In the genomic region with DNA sequence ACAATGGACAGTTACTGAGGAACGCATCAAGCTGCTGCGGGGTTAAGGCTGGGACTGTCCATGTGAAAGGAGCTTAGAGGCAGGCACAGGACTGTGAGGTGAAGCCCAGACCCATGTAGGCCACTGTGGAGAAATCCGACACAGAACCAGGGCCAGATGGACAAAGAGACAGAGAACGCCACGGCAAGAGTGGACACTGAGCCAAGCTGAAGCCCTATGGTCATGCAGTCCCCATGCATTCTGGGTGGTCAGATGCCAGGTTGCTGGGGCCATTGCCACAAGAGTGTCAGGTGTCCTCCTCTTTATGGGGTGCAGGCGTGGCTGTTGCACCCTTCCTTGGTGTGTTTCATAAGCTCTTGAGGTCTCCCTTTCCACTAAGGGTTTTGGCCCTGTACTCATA, we compare ENCODE assay signal across 13 mouse cellular contexts. TPM values are rescaled to one million over a fixed set of nuclear protein-coding genes. Genes with fewer than 3 reads are reported as not detected.
DNase-seq lines count a peak whose midpoint lies in the region; ATAC-seq and TF ChIP-seq lines count a peak whose summit lies in the region.
"Had no signal": no experiment of that assay in that cellular context is flagged by ENCODE, and none has a peak within 500 bp of the region (broad histone marks: within the 10 kb centered on the region; RNA-seq: fewer than 3 reads in every experiment).

No protein-coding gene starts in this region.

- peaks cover 9% of the 10 kb centered on the region for H3K4me1 ChIP-seq in liver, postnatal 0 days (ENCODE audit: insufficient read depth)
- H3K4me1 ChIP-seq in liver, embryonic 12.5 days = peaks cover 32% of the 10 kb centered on the region
- peaks cover 25% of the 10 kb centered on the region for H3K4me1 ChIP-seq in cerebellum, adult 2 months (ENCODE audit: control insufficient read depth, insufficient read depth, low read length)
- peaks cover 70% of the 10 kb centered on the region for H3K4me1 ChIP-seq in forebrain, embryonic 13.5 days
- H3K4me1 ChIP-seq in midbrain, embryonic 13.5 days (replicated peaks) = peaks cover 61% of the 10 kb centered on the region

- TF ChIP-seq POLR2A in cerebellum, adult 2 months (IDR thresholded peaks at IDR 0.05; ENCODE audit: borderline replicate concordance, insufficient read depth, low read length) = no peak

- no peak overlapping the region for H3K9ac ChIP-seq in liver, postnatal 0 days (replicated peaks)
- no peak overlapping the region for H3K9ac ChIP-seq in liver, embryonic 12.5 days
- H3K9ac ChIP-seq in forebrain, embryonic 13.5 days = no peak overlapping the region
- no peak overlapping the region for H3K9ac ChIP-seq in midbrain, embryonic 13.5 days (replicated peaks)
- H3K9ac ChIP-seq: stomach, embryonic 15.5 days had no signal

- H3K36me3 ChIP-seq in liver, postnatal 0 days (replicated peaks; ENCODE audit: insufficient read depth, low read length) = peaks cover 23% of the 10 kb centered on the region
- H3K36me3 ChIP-seq in liver, embryonic 12.5 days = peaks cover 22% of the 10 kb centered on the region; the same call in 1 of the 2 replicates
- H3K36me3 ChIP-seq in forebrain, embryonic 13.5 days (ENCODE audit: poor library complexity, severe bottlenecking) = peaks cover 32% of the 10 kb centered on the region
- 0 out of 2 replicates have a peak, but pooled peaks cover 11% of the 10 kb centered on the region for H3K36me3 ChIP-seq in midbrain, embryonic 13.5 days
- H3K36me3 ChIP-seq: stomach, embryonic 15.5 days had no signal

- no peak for DNase-seq in liver, postnatal 0 days
- peak in 1 of 2 experiments; percentile 50 for DNase-seq in cerebellum, adult 2 months
- DNase-seq in thymus, postnatal 0 days (ENCODE audit: low spot score) = no peak
- DNase-seq in urinary bladder, adult 18-20 months (ENCODE audit: low spot score in 2 of 2) = no peak
- DNase-seq in heart, postnatal 10 days = no peak
- DNase-seq: kidney, adult 2 months; lung, postnatal 4 days had no signal

- no peak for TF ChIP-seq CTCF in liver, postnatal 0 days (IDR thresholded peaks at IDR 0.05; ENCODE audit: low read depth)
- no peak for TF ChIP-seq CTCF in cerebellum, adult 2 months (IDR thresholded peaks at IDR 0.05; ENCODE audit: borderline replicate concordance, insufficient read depth, low read depth, low read length)

- H3K9me3 ChIP-seq in liver, postnatal 0 days (ENCODE audit: low read length) = no peaks in the 10 kb centered on the region
- H3K9me3 ChIP-seq in liver, embryonic 12.5 days (replicated peaks) = no peaks in the 10 kb centered on the region
- H3K9me3 ChIP-seq in forebrain, embryonic 13.5 days (replicated peaks) = no peaks in the 10 kb centered on the region
- no peaks in the 10 kb centered on the region for H3K9me3 ChIP-seq in midbrain, embryonic 13.5 days
- H3K9me3 ChIP-seq: stomach, embryonic 15.5 days had no signal

- peak overlapping the region; percentile 62 for H3K27ac ChIP-seq in liver, postnatal 0 days (ENCODE audit: low read depth)
- no peak overlapping the region for H3K27ac ChIP-seq in liver, embryonic 12.5 days
- H3K27ac ChIP-seq in cerebellum, adult 2 months (ENCODE audit: insufficient read depth, low read length) = peak overlapping the region; percentile 58; the same call in 1 of the 2 replicates
- peak overlapping the region; percentile 95 for H3K27ac ChIP-seq in forebrain, embryonic 13.5 days
- H3K27ac ChIP-seq in midbrain, embryonic 13.5 days = peak overlapping the region; percentile 83
- H3K27ac ChIP-seq: left cerebral cortex, adult 2 months had no signal

- no peak overlapping the region for H3K4me2 ChIP-seq in liver, postnatal 0 days (ENCODE audit: low read depth, low read length)
- no peak overlapping the region for H3K4me2 ChIP-seq in liver, embryonic 12.5 days
- H3K4me2 ChIP-seq in forebrain, embryonic 13.5 days = no peak overlapping the region
- H3K4me2 ChIP-seq in midbrain, embryonic 13.5 days (replicated peaks) = no peak overlapping the region
- H3K4me2 ChIP-seq: stomach, embryonic 15.5 days had no signal

- TF ChIP-seq EP300 in liver, postnatal 0 days (IDR thresholded peaks at IDR 0.05; ENCODE audit: low read depth) = no peak

- intact Hi-C loops in heart, postnatal 10 days (cut with DNase I) = loop anchor here (2.0 kb wide), 1 partner anchor 15 kb away; no protein-coding TSS in a partner anchor

- no peak overlapping the region for H3K4me3 ChIP-seq in liver, postnatal 0 days (ENCODE audit: low read depth, low read length)
- H3K4me3 ChIP-seq in liver, embryonic 12.5 days = no peak overlapping the region
- no peak overlapping the region for H3K4me3 ChIP-seq in cerebellum, adult 2 months (replicated peaks; ENCODE audit: insufficient read depth, low read depth, low read length)
- no peak overlapping the region for H3K4me3 ChIP-seq in forebrain, embryonic 13.5 days
- H3K4me3 ChIP-seq in midbrain, embryonic 13.5 days (replicated peaks) = no peak overlapping the region
- H3K4me3 ChIP-seq: left cerebral cortex, adult 2 months; stomach, embryonic 15.5 days had no signal

- no peaks in the 10 kb centered on the region for H3K27me3 ChIP-seq in liver, postnatal 0 days (ENCODE audit: insufficient read depth, low read length)
- H3K27me3 ChIP-seq in liver, embryonic 12.5 days (replicated peaks) = no peaks in the 10 kb centered on the region
- no peaks in the 10 kb centered on the region for H3K27me3 ChIP-seq in cerebellum, adult 2 months (ENCODE audit: control insufficient read depth, insufficient read depth, low read length)
- H3K27me3 ChIP-seq in forebrain, embryonic 13.5 days = no peaks in the 10 kb centered on the region
- no peaks in the 10 kb centered on the region for H3K27me3 ChIP-seq in midbrain, embryonic 13.5 days
- H3K27me3 ChIP-seq: stomach, embryonic 15.5 days had no signal

- 81% methylated on average over 6 of the region's 6 CpGs for WGBS in liver, postnatal 0 days (ENCODE audit: insufficient replicate concordance)
- WGBS in liver, embryonic 12.5 days (ENCODE audit: insufficient replicate concordance) = 86% methylated on average over 6 of the region's 6 CpGs
- 41% methylated on average over 6 of the region's 6 CpGs for WGBS in cerebellum, adult 2 months
- 86% methylated on average over 6 of the region's 6 CpGs for WGBS in forebrain, embryonic 13.5 days
- 77% methylated on average over 6 of the region's 6 CpGs for WGBS in midbrain, embryonic 13.5 days

- no peak for ATAC-seq in liver, postnatal 0 days
- ATAC-seq in liver, embryonic 12.5 days = no peak
- ATAC-seq in forebrain, embryonic 13.5 days = 0 out of 2 replicates have a peak, but pooled peaks have one; percentile 7
- peak; percentile 31; the same call in 1 of the 2 replicates for ATAC-seq in midbrain, embryonic 13.5 days

RNA-seq across cellular contexts. Expression of a gene that starts 49.7 kb away (rescaled TPM):
- polyA plus RNA-seq in liver, postnatal 0 days (2015; fragmentation: Nextera tagmentation; extraction: Ambion mirVana) = 4.4 and 4.7 TPM in 2 replicates
- 8.5 and 8.9 TPM in 2 replicates for polyA plus RNA-seq in liver, embryonic 12.5 days (2016; fragmentation: Nextera tagmentation; extraction: Ambion mirVana)
- 21.9 and 24.4 TPM in 2 replicates for polyA plus RNA-seq in cerebellum, adult 2 months (2012; rRNA removed)
- 21.3 and 22.3 TPM in 2 replicates for polyA plus RNA-seq in forebrain, embryonic 13.5 days (2015; fragmentation: Nextera tagmentation; extraction: Ambion mirVana)
- 17.4 and 19.2 TPM in 2 replicates for polyA plus RNA-seq in midbrain, embryonic 13.5 days (2015; fragmentation: Nextera tagmentation; extraction: Ambion mirVana)
- polyA plus RNA-seq in thymus, postnatal 0 days (2015; fragmentation: Nextera tagmentation; extraction: Ambion mirVana) = 15.3 and 17.1 TPM in 2 replicates
- total RNA-seq in heart, postnatal 10 days (2021) = 100 to 1,000 TPM; 234 to 263 TPM

RNA-seq across cellular contexts. Expression of a gene that starts 60.0 kb away (rescaled TPM):
- 1.2 TPM in 2 replicates for polyA plus RNA-seq in liver, postnatal 0 days (2015; fragmentation: Nextera tagmentation; extraction: Ambion mirVana)
- polyA plus RNA-seq in liver, embryonic 12.5 days (2016; fragmentation: Nextera tagmentation; extraction: Ambion mirVana) = 5.2 and 5.5 TPM in 2 replicates
- 0.06 and 0.11 TPM in 2 replicates for polyA plus RNA-seq in cerebellum, adult 2 months (2012; rRNA removed)
- 0.08 TPM in 1 of 2 replicates, not detected in the other for polyA plus RNA-seq in forebrain, embryonic 13.5 days (2015; fragmentation: Nextera tagmentation; extraction: Ambion mirVana)
- polyA plus RNA-seq in midbrain, embryonic 13.5 days (2015; fragmentation: Nextera tagmentation; extraction: Ambion mirVana) = 0.07 and 0.23 TPM in 2 replicates
- polyA plus RNA-seq in thymus, postnatal 0 days (2015; fragmentation: Nextera tagmentation; extraction: Ambion mirVana) = 0.48 and 0.69 TPM in 2 replicates
- total RNA-seq in heart, postnatal 10 days (2021) = under 1 TPM in 1 of 2 experiments, not detected in 1; 0.07 TPM
- total RNA-seq: liver, adult 2 months had no signal

Comparison
In these comparisons a context has a peak if more than half of its experiments do, and no peak if none do; other contexts are left out.
1. ATAC-seq: peak in forebrain, embryonic 13.5 days (single experiment) and midbrain, embryonic 13.5 days (single experiment); none in liver, postnatal 0 days (single experiment) and liver, embryonic 12.5 days (single experiment).